Mouse (Mus musculus) 3T3-L1 (cell line): Measurements from ENCODE around the gene Igdcc4.

Experiments used
- DNase-seq: peaks from one replicate; pipeline ENCODE4 v3.0.0-alpha.2; 2015; ENCODE audit warnings: low read depth, low spot score

Gene Igdcc4

DNA sequence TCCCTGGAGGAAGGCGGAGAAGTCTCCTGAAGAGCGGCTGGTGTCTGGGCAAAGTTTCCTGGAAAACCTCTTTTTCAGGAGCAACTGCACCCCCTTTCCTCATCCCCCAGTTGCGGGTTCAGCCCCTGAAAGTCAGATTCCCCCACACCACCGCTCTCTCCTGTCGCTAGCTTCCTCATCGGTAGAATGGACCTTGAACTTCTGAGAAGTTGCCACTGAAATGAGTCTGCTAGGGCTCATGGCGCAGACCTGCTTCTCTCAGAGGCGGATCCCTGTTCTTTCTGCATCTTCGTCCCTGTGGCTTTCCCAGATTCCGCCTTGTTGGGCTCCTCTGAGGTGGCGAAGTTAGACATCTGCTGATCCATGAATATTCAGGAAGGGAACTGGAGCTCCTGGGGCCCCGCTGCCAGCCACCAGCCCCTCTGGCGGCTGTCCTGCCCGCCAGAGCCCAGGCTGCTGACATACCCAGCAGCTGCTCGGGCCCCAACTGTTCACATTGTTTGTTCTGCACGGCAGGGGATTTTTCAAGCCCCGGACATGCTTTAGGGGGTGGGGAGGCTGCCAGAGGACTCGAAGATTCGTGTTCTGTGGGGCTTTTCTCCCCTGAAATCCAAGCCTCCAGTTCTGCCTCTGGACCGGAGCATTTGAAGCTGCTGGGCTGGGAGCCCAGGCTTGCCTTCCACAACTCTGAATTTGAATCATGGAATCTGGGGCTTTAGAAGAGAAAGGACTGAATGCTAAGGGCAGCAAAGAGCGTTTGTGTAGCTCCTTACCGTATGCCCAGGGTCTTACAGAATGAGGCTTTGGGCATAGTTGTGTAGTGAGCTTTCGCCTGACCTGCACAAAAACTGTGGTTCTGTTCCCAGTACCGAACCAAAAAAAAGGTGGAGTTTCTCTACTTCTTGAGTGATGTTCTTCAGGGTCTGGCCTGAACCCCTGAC lies 8.1 kb downstream of the Igdcc4 start:
- no peak for DNase-seq

DNA sequence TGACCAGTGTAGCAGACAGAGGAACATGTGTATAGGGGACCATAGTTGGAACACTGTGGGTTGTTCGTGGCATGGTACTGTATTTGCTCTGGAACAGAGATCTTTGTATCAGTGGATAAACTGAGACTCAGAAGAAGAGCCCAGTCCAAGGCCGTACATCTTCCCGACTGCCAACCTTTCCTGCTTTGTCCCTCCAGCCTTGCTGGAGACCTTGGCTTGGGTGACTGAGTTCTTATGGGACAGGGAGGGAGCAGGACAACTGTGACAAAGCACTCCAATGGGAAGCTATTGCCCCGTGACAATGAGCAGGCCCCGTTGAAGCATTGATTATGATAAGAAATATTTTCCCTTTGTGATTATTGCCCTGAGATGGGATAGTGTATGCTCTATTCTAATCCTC lies 10.4 kb downstream of the Igdcc4 start:
- no peak for DNase-seq

DNA sequence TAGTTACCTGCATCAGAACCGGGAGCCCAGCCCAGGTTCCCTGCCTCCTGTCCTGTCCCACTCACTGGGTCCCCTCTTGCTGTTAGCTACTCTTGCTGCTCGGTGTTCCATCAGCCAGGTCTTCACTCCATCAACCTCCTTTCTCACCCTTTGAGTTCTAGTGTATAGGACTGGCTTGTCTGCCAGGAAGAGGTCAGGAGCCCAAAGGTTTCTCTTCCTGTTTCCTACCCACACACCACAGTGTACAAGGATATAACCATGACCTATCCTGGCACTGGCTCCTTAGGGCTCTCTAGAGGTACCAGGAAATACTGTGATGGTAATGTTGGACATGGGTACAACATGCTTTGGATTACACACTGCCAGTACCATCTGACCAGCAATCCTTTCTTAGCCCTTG lies 12.4 kb downstream of the Igdcc4 start:
- DNase-seq: no peak

DNA sequence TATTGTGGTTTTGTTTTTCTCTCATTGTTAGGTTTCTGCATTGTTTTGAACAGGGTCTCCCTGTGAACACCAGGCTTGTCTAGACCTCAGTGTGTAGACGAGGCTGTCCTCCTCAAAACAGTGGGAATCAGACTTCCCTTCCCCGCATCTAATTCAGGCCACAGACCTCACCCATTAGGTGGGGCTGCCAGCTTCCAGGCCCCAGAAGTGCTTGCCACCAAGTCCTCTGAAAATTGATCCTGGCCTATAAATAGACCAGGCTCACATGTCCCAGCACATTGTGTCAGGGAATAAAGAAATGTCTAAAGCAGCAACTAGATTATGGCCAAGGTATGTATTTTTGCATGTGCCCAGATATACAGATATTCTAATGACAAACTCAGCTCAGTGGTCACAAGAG lies 14.6 kb downstream of the Igdcc4 start:
- no peak for DNase-seq

DNA sequence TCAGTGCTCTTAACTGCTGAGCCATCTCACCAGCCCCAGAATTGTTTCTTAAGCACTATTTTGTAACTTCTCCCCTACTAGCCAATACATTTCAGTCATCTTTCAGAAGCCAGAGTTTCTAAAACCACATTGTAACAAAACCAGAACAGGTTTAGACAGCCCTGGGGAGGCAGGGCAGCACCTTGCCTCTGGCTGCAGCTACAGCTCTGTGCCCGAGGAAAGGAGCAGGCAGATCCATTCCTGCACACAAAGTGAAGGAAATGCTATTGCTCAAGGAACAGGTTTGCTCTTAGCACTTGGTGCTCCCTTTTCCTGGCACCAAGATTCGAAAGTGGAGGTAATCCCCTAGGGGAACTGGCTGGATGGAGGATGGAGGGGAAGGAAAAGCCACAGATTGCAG lies 16.2 kb downstream of the Igdcc4 start:
- no peak for DNase-seq

DNA sequence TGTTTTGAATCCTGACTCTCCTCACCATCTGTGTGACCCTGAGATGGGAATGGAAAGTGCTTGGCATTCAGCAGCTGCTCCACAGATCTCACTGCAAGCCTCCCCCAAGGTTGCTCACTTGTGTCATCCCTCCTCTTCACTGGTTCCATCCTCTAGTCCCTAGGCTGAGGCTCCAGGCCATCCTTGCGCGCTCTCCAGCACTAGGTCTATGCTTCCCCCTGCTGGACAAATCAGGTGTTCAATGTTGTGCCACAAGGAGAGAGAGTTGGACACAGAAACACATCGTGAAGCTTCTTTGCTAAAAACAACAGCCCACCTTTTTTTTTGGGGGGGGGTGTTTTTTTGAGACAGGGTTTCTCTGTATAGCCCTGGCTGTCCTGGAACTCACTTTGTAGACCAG lies 19.6 kb downstream of the Igdcc4 start:
- DNase-seq: peak; percentile 72

DNA sequence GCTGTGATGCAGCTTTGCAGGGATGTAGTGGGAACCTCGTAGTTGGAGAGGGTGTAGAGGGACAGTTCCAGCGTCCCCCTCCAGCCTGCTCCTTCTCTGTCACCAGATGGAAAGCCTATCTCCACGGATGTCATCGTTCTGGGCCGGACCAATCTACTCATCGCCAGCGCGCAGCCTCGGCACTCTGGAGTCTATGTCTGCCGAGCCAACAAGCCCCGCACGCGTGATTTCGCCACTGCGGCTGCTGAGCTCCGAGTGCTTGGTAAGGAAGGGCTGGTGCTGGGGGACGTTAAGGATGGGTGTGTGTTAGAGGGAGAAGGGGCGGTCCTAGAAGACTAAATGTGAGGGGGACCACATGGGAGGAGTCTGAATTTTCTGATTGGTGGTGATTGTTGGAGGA lies 21.3 kb downstream of the Igdcc4 start:
- no peak for DNase-seq

DNA sequence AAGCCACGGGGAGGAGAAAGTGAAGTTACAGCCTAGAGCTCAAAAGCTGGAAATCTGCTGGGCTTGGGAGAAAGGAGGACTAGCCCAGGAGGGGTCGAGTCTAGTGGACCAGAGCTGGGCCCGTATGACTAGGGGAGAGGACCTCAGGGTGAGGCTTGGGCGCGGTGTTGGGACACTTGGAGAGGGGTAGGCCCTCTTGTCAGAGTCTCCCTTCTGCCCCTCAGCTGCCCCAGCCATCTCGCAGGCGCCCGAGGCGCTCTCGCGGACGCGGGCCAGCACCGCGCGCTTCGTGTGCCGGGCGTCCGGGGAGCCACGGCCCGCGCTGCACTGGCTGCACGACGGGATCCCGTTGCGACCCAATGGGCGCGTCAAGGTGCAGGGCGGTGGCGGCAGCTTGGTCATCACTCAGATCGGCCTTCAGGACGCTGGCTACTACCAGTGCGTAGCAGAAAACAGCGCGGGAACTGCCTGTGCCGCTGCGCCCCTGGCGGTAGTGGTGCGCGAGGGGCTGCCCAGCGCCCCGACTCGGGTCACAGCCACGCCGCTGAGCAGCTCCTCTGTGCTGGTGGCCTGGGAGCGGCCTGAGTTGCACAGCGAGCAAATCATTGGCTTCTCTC lies 22.4 kb downstream of the Igdcc4 start:
- no peak for DNase-seq

DNA sequence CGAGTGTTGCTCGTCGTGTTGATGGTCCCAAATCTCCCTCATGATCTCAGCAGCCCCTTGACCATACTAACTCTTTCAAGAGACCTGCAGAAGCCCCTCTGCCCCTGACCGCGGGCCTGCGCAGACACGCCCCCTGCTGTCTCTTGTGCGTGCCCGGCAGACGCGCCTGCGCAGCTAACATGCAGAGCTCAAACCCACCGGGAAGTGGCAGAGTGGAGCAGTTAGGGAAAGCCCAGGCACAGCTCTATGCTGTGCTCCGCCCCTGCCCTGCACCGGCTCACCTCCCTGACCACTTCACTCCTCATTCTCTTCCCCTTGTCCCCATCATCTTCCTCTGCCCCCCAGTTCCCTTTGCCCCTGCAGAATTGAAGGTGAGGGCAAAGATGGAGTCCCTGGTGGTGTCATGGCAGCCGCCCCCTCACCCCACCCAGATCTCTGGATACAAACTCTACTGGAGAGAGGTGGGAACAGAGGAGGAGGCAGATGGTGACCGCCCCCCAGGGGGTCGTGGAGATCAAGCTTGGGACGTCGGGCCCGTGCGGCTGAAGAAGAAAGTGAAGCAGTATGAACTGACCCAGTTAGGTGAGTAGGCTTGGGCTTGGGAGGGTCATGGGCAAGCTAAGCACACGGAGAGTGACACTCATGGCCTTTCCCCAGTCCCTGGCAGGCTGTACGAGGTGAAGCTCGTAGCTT lies 27.0 kb downstream of the Igdcc4 start:
- no peak for DNase-seq

DNA sequence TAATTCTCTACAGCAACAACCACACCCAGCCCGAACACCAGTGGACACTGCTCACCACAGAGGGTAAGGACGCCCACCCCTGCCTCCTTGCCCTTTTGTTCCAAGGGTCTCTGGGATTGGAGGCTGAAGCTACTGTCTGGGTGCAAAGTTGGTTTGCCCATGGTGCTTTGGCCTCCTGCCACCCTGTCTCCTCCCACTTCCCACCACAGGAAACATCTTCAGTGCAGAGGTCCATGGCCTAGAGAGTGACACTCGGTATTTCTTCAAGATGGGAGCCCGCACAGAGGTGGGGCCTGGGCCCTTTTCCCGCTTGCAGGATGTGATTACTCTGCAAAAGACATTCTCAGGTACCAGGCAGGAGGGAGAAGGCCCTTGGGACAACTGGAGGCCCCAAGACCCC lies 30.4 kb downstream of the Igdcc4 start:
- no peak for DNase-seq

DNA sequence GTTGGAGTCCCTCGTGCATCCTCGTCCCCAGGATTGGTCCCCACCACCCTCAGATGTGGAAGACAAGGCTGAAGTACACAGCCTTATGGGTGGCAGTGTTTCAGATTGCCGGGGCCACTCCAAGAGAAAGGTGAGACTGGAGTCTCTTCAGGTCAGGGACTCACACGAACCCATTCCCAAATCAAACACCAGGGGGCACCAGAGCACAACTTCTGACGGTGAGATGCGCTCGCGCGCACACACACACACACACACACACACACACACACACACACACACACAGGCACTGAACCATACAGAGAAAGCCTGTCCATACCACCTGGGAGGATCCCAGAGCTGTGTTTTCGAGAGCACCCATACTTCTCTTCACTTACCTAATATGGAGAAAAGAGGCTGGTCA lies 32.5 kb downstream of the Igdcc4 start:
- peak; percentile 77 for DNase-seq

DNA sequence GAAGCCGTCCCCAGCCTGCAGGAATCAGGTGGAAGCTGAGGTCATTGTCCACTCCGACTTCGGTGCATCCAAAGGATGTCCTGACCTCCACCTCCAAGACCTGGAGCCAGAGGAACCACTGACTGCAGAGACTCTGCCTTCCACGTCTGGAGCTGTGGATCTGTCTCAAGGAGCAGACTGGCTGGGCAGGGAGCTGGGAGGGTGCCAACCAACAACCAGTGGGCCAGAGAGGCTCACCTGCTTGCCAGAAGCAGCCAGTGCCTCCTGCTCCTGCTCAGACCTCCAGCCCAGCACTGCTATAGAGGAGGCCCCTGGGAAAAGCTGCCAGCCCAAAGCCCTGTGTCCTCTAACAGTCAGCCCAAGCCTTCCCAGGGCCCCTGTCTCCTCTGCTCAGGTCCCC lies 33.8 kb downstream of the Igdcc4 start:
- no peak for DNase-seq

DNA sequence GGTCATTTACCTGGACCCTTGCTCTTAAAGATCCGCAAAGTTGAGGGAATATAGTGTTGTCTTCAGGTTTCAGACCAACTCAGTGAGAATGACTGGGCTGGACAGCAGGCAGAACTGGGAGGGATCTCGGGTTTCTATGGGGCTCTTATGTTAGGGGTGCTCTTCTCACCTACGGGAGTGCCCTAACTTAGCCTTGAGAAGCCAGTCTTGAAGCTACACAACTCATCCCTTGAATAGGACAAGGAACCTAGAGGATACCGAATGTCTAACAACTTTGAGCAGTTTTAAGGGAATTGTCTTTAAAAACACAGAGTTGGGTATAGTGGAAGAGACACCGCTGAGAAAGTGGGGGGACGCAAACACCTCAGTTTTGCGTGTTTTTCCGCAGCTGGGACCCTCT lies 39.2 kb downstream of the Igdcc4 start:
- no peak for DNase-seq

DNA sequence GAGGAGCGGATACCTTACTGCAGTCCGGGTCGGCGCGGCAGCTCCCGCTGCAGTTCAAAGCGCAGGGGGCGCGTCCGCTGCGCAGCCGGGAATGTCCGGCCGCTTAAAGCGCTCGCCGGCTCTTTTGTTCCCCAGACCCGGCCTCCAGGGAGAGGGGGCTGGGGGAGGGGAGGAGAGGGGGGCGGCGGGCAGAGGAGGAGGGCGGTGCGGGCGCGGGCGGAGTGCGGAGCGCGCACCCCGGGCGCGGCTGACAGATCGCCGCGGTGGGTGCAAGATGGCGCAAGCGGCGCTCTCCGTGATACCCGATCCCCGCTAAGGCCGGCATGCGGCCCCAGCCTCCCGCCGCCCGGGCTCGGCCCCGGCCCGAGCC lies 39.6 kb downstream of the Igdcc4 start, which contains the start of gene Igdcc3:
Gene Igdcc3, plus strand, starts transcription at position 254 of the 370 bp plus-strand sequence.
- no peak for DNase-seq

DNA sequence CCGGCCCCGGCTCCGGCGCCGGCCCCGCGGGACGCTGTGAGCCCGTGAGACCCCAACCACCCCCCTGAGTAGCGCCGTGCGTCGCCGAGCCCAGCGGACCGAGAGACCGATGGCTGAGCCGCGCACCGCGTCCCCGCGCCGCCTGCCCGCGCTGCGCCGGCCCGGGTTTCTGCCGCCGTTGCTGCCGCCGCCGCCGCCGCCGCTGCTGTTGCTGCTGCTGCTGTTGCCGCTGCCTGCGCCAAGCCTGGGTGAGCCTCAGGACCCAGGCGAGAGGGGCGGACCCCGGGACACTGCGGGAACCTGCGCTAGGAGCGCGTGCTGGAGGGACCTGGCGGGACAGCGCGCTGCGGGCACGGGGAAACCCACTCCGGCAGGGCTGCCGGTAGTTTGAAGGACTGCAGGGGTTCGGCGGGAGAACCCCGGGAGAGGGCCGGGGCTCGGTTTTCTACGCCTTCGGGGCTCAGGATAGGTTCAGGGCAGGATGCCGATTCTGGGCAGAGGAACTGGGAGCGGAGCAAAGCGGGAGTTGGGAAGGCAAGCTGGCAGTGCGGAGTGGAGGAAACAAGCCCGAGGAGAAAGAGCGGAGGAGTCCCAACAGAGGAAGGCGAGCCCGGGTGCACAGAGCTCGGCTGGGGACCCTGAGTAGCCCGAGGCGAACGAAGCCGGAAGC lies 40.2 kb downstream of the Igdcc4 start:
- DNase-seq: no peak

DNA sequence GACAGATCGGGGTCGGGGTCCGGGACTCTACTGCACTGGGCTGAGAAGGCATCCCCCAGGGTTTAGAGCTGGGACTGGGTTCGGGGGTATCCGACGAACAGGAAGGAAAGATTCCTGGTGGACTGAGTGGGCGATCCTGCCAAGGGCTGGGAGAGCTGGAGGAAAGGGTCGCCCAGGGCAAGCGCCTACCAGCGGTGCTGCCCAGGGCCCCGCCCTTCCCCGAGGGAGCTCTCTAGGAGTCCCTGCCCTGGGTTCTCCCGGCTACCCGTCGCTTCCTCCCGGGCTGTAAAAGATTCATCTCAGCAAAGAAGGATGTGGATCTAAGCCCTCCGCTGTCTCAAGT lies 40.7 kb downstream of the Igdcc4 start:
- DNase-seq: no peak

DNA sequence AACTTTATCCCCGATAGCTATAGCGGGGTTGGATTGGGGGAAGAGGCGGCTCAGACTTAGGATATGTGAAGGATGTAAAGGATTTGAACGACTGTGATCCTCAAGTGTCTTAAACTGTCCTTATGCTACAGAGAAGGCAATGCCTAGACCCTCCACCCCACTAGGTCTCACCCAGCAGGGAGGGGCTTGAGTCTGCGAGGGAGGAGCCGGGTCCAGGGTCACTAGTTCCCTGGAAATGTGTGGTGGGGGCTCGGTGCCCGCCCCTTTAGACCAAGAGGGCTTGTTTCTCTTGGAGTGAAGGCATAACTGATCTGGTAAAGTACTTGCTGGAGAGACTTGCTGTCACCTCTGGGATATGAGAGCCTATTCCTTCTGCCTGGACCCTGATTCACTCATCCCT lies 41.1 kb downstream of the Igdcc4 start:
- no peak for DNase-seq

DNA sequence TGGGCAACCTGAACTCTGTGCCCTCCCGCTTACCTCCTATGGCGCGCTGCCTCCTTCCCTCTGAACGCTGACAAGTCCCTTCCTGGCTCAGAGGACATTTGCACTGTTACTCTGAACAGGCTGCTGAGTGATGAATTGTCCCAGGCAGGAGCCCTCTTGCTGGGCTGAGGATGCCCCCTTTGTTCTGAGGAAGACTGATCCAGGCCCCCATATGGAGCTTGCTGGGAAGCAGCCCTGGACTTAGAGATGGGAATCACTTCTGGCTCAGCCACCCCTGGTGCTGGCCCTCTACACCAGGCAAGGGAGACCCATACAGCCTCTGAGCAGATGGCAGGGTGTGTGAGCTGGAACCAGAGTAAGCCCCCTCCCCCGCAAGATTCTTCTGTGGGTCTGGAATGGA lies 44.7 kb downstream of the Igdcc4 start:
- DNase-seq: no peak

DNA sequence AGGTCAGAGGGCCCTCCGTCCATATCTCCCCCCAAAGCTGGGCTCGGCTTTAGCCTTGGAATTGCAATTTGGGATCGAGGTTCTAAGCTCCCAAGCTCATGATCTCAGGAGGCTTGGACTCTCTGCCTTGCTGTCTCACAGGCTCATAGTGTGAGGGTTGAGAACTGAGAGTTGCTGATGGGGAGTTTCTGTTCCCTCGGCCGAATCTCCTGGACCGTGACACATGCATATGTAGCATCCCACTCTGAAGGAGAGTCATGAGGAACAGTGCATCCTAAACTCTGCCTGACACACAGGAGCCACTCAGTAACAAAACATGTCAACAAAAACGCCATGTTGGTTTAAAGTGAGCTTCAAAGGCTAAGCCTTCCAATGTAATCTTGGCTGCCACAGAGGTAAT lies 47.2 kb downstream of the Igdcc4 start:
- no peak for DNase-seq

DNA sequence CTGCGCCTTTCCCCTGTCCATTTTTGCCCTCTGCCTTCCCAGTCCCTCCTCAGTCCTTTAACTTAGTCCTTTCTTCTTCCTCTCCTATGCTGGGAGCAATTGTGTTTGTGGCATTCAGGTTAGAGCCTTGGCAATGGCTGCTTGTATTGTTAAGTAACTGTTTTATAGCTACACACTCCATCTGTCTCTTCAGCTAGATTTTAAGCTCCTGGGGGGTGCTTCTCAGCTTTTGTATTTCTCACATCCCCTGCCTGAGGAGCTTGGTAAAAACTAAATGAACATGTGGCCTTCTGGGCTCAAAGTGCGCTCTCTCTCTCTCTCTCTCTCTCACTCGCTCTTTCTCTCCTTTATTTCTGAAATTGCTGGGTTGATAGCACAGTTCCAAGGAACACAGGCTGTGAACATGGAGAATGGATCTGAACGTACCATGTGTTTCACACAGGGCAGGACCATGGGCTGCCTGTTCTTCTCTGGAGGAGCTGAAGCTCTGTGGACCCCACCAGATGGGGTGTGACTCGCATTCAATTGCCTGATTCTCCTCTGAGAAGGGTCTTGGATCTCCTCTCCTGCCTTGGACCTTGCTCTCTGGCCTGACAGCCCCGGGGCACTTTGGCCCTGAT lies 51.5 kb downstream of the Igdcc4 start:
- DNase-seq: no peak

DNA sequence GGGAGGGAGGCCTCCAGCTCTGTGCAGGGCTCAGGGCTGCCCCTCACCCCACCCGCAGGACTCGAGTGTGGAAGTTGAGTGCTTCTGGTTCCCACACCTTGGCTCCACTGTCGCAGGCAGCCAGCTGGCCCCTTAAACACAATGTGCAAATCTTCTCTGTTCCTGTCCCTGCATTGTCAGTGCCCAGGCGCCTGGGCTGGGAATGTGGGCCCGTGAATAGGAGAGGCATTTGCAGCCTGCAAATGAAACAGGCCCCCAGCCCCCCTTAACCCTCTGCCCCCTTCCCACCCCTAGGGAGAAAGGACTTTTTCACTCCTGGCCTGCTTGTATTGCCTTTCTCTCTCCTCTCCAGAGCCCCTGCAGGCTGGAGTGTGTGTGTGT lies 52.0 kb downstream of the Igdcc4 start:
- no peak for DNase-seq
